Mouse (Mus musculus) frontal cortex, adult 2 months (tissue): ENCODE results near the gene Mycbpap. TPM values are rescaled to one million over a fixed set of nuclear protein-coding genes. Genes with fewer than 3 reads are reported as not detected.

Source experiments
- DNase-seq, 2 experiments: peaks; one replicate each; pipeline ENCODE4 v3.0.0; 2022; ENCODE audit warnings: low spot score in 1 of 2; ENCODE audit errors: extremely low spot score in 1 of 2
- polyA plus RNA-seq: library from polyadenylated mRNA; depleted of rRNA; stranded (reverse); fragments of >200 nt; gene quantifications from 2 replicates; pipeline ENCODE4 v1.2.3, GENCODE M21; 2012

Gene Mycbpap
- polyA plus RNA-seq, 1 experiment = 1.9 TPM

GRCm38 (mm10) chr11:94538733-94539292, 17.3 kb upstream of the Mycbpap start:
- no peak for DNase-seq

- DNase-seq = peak in 1 of 2 experiments; percentile 28
Measured at GRCm38 (mm10) chr11:94533171-94533570, 11.6 kb upstream of the Mycbpap start.

- DNase-seq = no peak
Measured at GRCm38 (mm10) chr11:94528879-94529278, 7.3 kb upstream of the Mycbpap start.

DNA sequence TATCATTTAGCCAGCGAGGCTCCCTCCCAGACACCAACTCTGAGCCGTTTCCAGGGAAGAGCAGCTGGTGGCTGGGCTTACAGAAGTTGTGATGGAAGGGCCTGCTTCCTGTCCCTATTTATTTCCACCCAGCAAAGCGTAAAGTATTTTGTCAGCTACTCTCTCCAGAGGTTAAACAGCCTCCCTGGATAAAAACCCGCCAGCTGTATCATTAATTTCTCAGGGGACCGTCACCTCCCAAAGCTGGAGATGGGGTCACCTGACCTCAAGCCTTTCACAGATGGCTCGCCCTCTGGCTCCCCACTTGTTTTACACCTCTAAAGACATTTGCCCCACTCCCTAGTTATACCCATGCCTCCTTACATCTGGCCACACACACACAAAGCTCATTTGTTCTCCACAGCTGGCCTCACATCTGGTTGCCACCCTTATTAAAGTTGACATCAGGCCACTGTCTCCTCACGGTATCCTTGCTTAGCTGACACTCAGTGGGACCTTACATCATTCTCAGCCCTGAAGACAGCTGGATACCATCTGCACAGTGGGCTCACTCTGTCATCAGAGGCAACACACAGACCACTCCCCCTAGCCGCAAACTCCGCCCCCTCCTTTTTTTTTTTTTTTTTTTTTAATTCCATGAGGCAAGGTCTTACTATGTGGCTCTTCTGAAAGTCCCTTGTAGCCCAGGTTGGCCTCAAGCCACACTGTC, 4.8 kb upstream of the Mycbpap start:
- DNase-seq = no peak

GRCm38 (mm10) chr11:94513452-94513851, 8.1 kb downstream of the Mycbpap start:
- no peak for DNase-seq

DNA sequence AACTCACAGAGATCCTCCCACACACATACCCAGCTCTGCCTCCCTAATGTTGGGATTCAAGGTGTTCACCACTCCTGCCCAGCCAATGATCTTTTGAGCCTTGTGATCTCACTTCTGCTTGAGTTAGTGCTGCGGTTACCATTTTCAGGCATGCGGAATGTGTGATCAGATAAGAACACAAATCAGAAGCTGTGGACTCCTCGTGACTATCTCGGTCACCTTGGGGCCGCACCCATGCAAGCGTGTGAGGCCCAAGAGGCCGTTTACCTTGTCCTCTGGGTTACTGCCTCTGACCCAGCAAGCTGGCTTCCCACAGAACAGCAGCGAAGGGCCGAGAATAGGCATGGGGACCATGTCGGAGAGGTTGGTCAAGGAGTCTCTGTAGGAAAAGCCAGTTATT, 12.6 kb downstream of the Mycbpap start:
- no peak for DNase-seq

GRCm38 (mm10) chr11:94501482-94501881, 20.1 kb downstream of the Mycbpap start:
- no peak for DNase-seq

GRCm38 (mm10) chr11:94500362-94500761, 21.2 kb downstream of the Mycbpap start:
- no peak for DNase-seq

DNA sequence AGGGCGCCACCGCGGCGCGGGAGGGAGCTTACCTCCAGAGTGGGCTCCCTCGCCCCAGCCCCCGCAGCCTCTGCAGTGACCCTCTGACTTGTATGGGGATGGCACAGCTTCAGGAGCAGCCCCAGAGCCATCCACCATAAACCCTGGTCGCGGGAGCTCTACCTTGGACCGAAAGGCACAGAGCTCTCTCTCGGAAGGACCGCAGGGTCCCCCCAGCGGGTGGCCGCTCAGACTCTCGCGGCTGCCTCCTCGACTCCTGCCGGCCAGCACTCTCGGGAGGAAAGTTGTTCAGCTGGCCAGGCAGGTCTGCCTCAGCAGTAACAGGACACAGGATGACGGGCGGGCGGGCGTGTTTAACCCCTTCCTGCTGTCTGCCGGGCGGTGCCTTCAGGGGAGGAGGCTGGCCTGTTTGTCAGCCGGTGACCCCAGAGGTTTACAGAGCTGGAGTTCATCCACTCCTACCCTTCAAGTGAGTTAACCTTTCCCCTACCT, 21.8 kb downstream of the Mycbpap start, which contains the start of gene Epn3:
Gene Epn3, minus strand, starts transcription at position 314 of the 492 bp plus-strand sequence.
- DNase-seq = no peak

DNA sequence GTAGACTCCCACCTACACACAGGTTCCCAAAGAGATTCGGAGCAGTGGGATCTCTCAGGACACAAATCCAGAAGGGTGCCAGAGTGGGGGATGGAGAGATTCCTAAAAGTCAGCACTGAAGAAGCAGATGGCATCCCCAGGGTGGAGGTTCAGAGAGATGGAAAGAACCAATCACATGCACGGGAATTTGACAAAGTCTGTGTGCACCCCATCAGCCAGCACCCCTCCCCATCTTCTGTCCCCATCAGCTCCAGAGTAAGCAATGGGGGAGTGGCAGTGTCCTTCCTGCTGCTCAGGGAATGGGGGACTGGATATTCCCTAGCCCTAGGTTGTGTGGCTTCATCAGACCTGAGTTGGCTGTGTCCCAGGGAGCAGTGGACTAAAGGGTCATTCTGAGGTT, 22.5 kb downstream of the Mycbpap start:
- DNase-seq = peak in 1 of 2 experiments; percentile 28

- peak in 1 of 2 experiments; percentile 65 for DNase-seq
Measured at GRCm38 (mm10) chr11:94498093-94498996, 23.2 kb downstream of the Mycbpap start.

DNA sequence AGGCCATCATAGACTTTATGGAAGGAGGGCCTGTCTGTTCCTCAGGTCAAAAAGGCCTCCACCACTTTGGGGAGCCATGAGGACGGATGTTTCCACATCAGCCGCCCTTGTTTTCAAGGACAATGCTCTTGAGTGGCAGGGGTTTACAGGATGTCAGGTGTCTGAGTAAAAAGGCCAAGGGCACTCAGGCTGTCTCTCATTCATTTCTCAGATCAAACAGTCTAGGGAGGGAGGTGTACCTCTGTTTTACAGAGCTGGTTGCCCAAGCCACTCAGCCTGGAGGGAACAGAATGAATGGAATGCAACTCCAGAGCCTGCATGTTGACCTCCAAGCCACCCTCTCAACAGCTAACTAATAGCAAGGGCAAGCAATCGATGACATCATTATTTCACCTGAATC, 26.1 kb downstream of the Mycbpap start:
- no peak for DNase-seq

DNA sequence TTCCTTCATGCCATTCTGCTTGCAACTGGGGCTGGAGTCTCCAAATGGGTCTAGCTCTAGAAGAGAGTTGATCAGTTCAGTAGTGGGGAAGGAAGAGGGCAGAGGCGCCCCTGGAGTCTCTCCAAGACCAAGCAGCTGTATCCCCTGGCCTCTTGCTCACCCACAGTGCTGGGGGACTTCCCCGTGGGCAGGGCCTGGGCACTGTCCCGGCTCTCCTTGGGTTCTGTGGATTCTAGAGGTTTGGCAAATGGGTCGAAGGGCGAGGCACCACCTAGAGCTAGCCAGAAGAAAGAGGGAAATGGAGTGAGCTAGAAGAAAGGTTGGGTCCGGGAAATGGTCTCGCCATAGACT, 29.8 kb downstream of the Mycbpap start:
- DNase-seq = no peak

- peak in 1 of 2 experiments; percentile 69 for DNase-seq
Measured at GRCm38 (mm10) chr11:94491035-94491748, 30.4 kb downstream of the Mycbpap start.

DNA sequence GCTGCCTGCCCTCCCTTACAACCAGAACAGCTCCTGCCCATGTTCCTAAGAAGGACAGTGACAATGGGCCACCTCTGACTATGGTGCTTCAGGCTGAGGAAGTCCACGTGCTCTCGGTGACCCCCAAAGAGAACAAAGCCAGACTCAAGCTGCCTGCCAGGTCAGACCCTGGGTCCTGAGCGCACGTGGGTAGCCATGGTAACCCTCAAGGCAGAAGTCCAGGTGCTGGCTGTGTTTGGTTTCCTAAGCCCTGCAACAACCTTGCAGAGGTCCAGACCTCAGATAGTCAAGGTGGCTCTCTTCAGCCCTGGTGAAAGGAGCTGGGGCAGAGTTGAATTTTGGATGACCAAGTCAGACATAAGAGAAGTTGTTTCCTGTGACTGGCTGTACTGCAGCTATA, 31.8 kb downstream of the Mycbpap start:
- DNase-seq = no peak

DNA sequence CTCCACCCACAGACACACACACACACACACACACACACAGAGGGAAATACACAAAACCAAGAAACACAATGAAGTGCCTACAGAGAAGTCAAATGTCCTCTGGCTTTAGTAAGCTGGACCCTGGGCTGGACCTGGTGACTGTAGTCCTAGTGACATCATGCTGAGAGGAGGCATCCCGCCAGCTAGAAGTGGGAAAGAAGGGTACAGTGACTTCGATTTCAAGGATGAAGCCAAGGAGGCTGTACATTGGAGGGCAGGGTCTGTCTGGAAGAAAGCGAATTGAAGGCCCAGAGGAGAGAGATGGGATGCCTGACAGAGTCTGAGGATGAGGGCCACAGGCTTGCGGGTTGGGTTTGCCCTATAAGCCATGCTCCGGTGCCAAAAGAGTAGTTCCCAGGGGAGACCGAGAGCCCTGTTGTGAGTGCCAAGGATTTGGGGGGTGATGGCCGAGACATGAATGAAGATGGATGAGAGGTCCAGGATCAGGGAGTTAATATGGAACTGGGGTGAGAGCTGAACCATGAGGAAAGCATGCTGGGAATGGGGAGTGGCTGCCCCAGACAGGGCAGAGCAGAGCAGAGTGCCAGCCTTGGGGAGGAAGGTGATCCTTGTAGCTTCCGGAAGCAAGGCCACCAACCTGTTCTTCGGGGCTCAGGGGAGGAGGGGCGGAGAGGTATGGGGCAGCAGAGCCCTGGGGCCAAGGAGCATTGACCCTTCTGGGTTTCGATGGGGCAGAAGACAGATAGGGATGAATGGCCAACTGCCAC, 32.6 kb downstream of the Mycbpap start:
- DNase-seq = no peak

- DNase-seq = peak; percentile 65 to 97
Measured at GRCm38 (mm10) chr11:94486001-94486400, 35.5 kb downstream of the Mycbpap start, which contains the start of gene Spata20. Gene Spata20, minus strand, starts transcription at chr11:94486179.

DNA sequence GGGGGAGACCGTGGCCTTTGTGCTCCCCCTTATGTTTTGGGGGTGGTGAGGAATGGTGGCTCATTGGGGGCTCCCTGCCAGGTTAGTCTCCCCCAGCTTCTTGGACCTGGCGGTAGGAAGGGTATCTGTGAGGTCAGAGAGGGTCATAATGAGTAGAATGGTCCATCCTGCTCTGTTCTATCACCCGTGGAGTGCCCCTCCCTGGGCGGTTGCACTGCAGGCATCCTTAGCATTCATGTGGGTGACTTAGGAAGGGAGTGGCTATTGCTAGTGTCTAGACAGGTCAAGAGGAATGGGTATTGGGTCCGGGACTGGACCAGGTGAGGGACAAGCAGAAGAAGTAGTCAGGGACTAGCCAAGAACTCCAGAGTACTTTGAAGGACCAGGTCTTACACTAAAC, 36.3 kb downstream of the Mycbpap start:
- no peak for DNase-seq

GRCm38 (mm10) chr11:94484636-94485035, 36.9 kb downstream of the Mycbpap start:
- DNase-seq = no peak

GRCm38 (mm10) chr11:94483921-94484320, 37.6 kb downstream of the Mycbpap start:
- no peak for DNase-seq
